Comparison of ENCODE assay signal across 24 mouse cellular contexts in genomic region chr16:52726120-52726844, GRCm38 (mm10).
DNase-seq lines count a peak whose midpoint lies in the region; ATAC-seq lines count a peak whose summit lies in the region.
"Had no signal": no experiment of that assay in that cellular context is flagged by ENCODE, and none has a peak within 500 bp of the region (broad histone marks: within the 10 kb centered on the region; RNA-seq: fewer than 3 reads in every experiment).

No protein-coding gene starts in this region.

- H3K9me3 ChIP-seq in limb, embryonic 12.5 days: no peaks in the 10 kb centered on the region
- no peaks in the 10 kb centered on the region for H3K9me3 ChIP-seq in limb, embryonic 10.5 days (replicated peaks)
- no peaks in the 10 kb centered on the region for H3K9me3 ChIP-seq in limb, embryonic 13.5 days
- H3K9me3 ChIP-seq: forebrain, embryonic 10.5 days; forebrain, embryonic 13.5 days; heart, embryonic 12.5 days; heart, embryonic 15.5 days had no signal

- H3K27ac ChIP-seq in limb, embryonic 12.5 days: no peak overlapping the region
- no peak overlapping the region for H3K27ac ChIP-seq in limb, embryonic 10.5 days
- H3K27ac ChIP-seq in limb, embryonic 13.5 days: no peak overlapping the region
- H3K27ac ChIP-seq: forebrain, embryonic 10.5 days; forebrain, embryonic 13.5 days; heart, embryonic 15.5 days; hindbrain, embryonic 14.5 days; hindbrain, postnatal 0 days had no signal

- ATAC-seq in limb, embryonic 12.5 days (ENCODE audit: insufficient number of reproducible peaks, insufficient read depth, low FRiP score, low TSS enrichment, low read depth): peak; percentile 83
- peak; percentile 24; the same call in 1 of the 2 replicates for ATAC-seq in limb, embryonic 13.5 days (ENCODE audit: low FRiP score, low read depth)
- ATAC-seq: CD4-positive, CD25-positive, alpha-beta regulatory T cell, adult 4 months; forebrain, embryonic 13.5 days; forebrain, postnatal 0 days; hindbrain, postnatal 0 days had no signal

- H3K9ac ChIP-seq in limb, embryonic 12.5 days (replicated peaks): no peak overlapping the region
- H3K9ac ChIP-seq in limb, embryonic 13.5 days: no peak overlapping the region
- H3K9ac ChIP-seq: forebrain, embryonic 13.5 days; forebrain, postnatal 0 days; heart, embryonic 12.5 days; heart, embryonic 15.5 days; hindbrain, embryonic 14.5 days had no signal

- no peaks in the 10 kb centered on the region for H3K36me3 ChIP-seq in limb, embryonic 12.5 days
- H3K36me3 ChIP-seq in limb, embryonic 10.5 days: no peaks in the 10 kb centered on the region
- no peaks in the 10 kb centered on the region for H3K36me3 ChIP-seq in limb, embryonic 13.5 days
- H3K36me3 ChIP-seq: forebrain, embryonic 10.5 days; heart, embryonic 12.5 days; heart, embryonic 15.5 days had no signal

- DNase-seq in limb, embryonic 10.5 days (ENCODE audit: low spot score): no peak
- DNase-seq in forelimb bud, embryonic 11.5 days (ENCODE audit: low read depth, low spot score): peak; percentile 37
- DNase-seq in kidney, adult 8-10 months: no peak
- DNase-seq in spleen, adult 12 weeks (ENCODE audit: low spot score): no peak
- DNase-seq: adrenal gland, adult 2 months; adrenal gland, postnatal 14 days; cerebellum, adult 11 months; cerebellum, adult 2 months; cerebellum, adult 9-11 months; cerebellum, postnatal 25 days; forebrain, postnatal 0 days; gastrocnemius, postnatal 25 days; heart, adult 18-20 months; heart, postnatal 10 days; heart, postnatal 4 days had no signal

- no peak overlapping the region for H3K4me3 ChIP-seq in limb, embryonic 12.5 days (replicated peaks)
- no peak overlapping the region for H3K4me3 ChIP-seq in limb, embryonic 10.5 days
- no peak overlapping the region for H3K4me3 ChIP-seq in limb, embryonic 13.5 days
- H3K4me3 ChIP-seq: forebrain, embryonic 10.5 days; forebrain, embryonic 13.5 days; heart, embryonic 12.5 days; heart, embryonic 15.5 days had no signal

- no peaks in the 10 kb centered on the region; the same call in 1 of the 2 replicates for H3K4me1 ChIP-seq in limb, embryonic 12.5 days (replicated peaks)
- H3K4me1 ChIP-seq in limb, embryonic 10.5 days: peaks cover 10% of the 10 kb centered on the region; the same call in 1 of the 2 replicates
- peaks cover 3% of the 10 kb centered on the region; the same call in 1 of the 2 replicates for H3K4me1 ChIP-seq in limb, embryonic 13.5 days
- H3K4me1 ChIP-seq: forebrain, embryonic 10.5 days; forebrain, embryonic 13.5 days; heart, embryonic 12.5 days; heart, embryonic 15.5 days had no signal

- H3K27me3 ChIP-seq in limb, embryonic 12.5 days: no peaks in the 10 kb centered on the region
- H3K27me3 ChIP-seq in limb, embryonic 10.5 days (ENCODE audit: low read depth, poor library complexity, severe bottlenecking): no peaks in the 10 kb centered on the region
- no peaks in the 10 kb centered on the region for H3K27me3 ChIP-seq in limb, embryonic 13.5 days
- H3K27me3 ChIP-seq: forebrain, embryonic 13.5 days; heart, embryonic 12.5 days; heart, embryonic 15.5 days had no signal

- WGBS in limb, embryonic 12.5 days: 55% methylated on average over 3 of the region's 3 CpGs
- 87% methylated on average over 3 of the region's 3 CpGs for WGBS in limb, embryonic 10.5 days
- 56% methylated on average over 3 of the region's 3 CpGs for WGBS in limb, embryonic 13.5 days

- no peak overlapping the region for H3K4me2 ChIP-seq in limb, embryonic 12.5 days
- H3K4me2 ChIP-seq in limb, embryonic 13.5 days (replicated peaks): no peak overlapping the region
- H3K4me2 ChIP-seq: forebrain, embryonic 13.5 days; heart, embryonic 12.5 days; heart, embryonic 15.5 days; hindbrain, embryonic 14.5 days had no signal
